Mouse (Mus musculus): ENCODE data around the gene Zdhhc8.

DNA sequence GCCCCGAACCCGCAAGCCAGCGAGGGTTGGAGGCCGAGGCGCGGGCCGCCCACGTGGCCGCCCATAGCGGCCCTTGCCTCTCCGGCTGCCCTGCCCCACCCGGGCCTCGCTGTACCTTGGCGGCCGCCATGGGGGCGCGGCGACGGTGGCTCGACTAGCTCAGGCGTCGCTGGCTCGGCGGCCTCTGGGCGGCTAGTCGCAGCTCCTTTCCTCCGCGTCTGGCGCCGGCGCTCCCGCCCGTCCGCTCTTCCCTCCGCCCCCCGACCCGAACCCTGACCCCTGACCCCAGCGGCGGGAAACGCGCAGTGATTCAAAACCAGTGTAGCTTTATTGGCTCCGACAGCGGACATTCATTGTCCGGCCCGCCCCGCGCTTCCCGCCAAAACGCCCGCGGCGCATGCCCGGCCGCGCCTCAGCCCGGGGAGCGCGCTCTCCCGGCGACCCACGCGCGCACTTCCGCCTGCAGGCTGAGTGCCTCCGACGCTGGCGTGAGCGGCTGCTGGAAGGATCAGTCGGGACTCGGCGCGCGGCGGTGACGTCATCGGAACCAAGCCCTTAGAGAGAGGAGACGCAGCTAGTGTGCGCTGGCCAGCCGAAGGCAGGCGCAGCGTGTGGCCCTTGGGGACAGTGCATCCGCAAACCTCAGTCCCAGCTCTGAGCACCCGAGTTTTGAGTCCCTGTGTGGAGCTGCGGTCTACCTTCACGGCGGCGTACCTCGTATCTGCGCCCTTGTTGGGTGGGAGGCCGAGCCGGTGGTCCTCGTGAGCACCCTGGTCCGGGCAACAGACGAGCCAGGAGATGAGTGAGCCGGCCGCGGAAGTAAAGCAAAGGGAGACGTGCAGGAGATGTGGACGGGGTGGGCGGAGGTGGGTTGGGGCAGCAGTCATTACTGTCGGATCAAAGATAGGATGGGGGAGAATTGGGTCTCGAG, 13.8 kb upstream of the Zdhhc8 start, which contains the start of the genes Trmt2a and Ranbp1:
- TF ChIP-seq CTCF (IDR thresholded peaks at IDR 0.05; ENCODE audit: borderline replicate concordance, insufficient read depth, low read length) (no peak), POLR2A (IDR thresholded peaks at IDR 0.05; ENCODE audit: low read depth, low read length) (peak; percentile 99)

Data from embryonic fibroblast, embryonic 13.5 days (primary cell).